Mouse (Mus musculus): ENCODE data around the gene Arid1b.

The Arid1b gene

DNA sequence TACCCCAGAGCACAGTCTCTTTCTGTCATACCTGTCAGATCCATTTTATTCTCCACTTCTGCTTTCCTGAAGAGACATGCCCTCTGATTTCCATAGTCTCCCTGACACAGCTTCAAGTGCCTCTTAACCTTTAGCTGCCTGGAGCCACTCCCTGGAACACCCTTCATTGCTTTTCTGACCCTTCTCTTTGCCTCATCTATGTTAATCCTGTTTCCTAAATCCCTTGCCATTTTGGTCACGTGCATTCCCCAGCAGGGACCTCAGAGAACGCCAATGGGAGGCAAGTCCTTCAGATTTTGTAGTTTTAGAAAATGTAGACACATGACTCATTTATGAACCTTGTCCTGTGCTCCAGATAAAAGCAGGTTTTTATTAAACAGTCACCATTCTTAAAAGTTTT lies 168.4 kb downstream of the Arid1b start:
- DNase-seq (ENCODE audit: low spot score), result no peak

DNA sequence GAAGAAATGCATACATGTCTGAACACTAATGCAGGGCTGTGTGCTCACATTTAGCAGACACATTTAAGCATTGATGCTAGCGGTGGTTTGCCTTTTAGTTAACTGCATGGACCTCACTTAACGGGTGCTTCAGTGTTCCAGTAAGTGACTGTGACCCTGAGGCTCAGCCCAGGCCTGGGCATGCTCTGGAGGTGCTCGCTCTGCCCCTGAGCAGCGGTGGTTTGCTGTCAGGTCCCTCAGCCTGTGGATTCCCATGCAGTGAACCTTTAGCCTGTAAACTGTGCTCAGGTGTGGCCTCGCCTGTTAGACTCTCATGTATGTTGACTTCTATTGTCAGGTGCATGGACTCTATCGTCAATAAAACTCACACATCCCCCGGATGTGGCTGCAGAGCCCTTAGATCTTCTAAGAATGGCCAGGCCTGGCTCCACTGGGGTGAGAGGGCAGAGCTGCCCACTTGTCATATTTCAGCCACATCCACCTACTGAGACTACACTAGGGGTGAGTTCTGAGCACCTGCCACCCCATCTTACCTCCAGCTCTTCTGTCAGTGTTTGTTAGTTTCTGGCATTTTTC lies 169.2 kb downstream of the Arid1b start:
- DNase-seq (ENCODE audit: low spot score), result no peak

DNA sequence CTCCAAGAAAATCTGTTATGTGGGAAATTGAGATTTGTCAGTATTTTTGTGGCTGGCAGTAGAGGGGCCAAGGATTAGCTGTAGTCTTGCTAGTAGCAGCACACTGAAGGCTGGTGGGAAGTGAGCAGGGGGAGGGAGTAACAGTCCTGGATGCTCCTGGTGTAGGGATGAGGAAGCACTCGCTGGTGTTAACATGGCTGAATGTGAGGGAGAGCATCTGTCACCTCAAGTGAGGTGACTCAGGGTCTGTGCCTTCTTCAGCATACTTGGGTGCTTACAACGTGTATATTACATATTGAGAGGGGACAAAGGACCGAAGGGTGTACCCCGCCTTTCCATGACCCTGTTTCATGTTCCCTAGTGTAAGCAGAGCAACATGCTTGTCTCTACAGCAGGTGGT lies 170.7 kb downstream of the Arid1b start:
- no peak for DNase-seq (ENCODE audit: low spot score)

DNA sequence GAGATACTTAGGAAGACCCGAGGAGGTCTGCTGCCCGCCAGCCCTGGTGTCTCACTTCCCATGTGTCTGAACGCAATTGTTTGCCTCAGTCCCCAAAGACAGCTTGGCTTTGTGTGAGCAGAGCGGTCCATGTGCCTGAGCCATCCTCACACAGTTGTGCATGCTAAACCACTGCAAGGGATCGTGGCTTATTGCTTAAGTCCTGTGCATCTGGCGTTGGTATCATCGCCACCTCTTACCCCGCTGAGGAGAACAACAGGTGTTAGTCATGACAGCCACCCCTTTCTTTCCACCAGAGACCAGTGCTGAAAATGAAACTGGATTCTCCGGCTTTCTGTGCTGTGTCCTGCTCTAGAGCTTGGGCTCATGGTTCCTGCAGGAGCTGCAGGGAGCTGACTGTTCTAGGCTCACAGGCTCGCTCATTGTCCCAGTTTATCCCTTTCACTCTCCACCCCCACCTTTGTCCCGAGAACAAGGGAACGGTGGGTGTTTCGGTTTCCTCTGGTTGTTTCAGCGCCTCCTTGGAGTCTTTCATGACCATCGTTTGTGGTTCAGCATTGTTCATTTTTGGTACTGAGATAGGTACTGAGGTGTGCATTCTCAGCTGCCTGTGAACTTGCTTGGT lies 171.2 kb downstream of the Arid1b start:
- no peak for DNase-seq (ENCODE audit: low spot score)

DNA sequence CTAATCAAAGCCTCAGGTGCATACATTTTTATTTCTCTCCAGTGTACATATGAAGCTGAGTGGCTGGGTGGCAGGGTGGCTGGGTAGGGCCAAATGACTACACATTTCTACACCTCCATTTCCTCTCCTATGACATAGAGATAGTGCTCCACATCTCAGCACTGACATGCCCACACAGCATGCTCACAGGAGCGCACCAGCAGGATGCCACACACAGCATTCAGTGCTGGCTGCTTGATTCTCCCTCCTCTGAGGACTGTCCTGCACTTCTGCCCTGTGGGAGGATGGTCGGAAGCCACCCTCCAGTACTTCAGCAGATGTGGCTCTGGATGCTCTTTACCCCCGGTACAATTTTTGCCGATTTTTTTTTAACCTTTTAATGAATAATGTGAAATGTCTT lies 172.0 kb downstream of the Arid1b start:
- no peak for DNase-seq (ENCODE audit: low spot score)

DNA sequence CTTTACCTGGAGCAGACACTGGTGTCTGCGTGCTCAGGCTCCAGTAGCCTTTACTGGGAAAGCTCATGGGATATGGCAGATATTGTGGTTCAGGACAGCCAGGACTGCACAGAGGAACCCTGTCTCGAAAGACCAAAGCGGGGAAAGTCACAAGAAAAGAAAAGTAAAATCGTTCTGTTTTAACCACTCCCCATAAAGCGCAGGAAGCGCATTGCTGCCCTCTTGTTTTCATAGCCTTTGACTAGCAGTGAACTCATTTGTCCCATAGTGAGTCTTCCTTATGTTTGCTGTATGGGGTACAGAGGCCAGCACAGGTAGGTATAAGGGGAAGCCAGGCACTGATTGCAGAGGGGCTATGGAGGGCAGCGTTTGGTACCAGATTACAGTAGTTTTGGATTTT lies 173.9 kb downstream of the Arid1b start:
- no peak for DNase-seq (ENCODE audit: low spot score)

DNA sequence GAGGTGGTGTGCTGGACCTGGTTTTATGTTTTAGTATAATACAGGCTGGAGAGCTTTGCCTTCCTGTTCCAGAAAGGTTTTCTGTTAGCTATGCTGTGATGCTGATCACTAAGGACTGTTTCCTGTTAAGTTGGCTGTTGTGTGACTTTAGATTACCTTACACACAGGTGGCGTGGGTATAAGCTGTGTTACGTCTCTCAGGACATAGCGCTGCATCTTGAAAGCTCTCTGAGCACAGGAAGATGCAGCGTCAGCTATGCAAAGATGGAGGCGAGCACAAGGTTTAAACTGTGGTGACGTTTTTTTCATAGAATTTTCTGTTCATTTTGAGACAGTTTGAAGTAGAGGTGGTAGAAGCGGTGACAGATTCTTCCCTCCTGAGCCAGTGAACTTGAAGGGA lies 174.5 kb downstream of the Arid1b start:
- no peak for DNase-seq (ENCODE audit: low spot score)

DNA sequence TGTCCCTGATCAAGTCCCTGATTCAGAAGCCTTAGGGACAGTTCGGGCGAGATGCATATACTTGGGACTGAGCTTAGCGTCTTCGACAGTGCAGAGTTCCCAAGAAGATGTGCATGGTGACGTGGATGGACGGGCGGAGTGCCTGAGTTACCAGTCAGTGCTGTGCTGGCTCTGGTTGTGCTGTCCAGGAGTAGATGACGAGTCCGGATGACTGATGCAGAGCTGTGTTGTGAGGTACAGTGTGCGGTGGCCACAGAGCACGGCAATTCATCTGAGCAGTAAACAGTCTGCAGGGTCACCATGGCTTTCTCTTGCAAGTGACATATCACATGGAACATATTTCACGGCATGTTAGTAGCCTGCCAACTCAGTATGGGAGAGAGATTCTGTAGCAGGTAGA lies 176.2 kb downstream of the Arid1b start:
- DNase-seq (ENCODE audit: low spot score), result no peak

DNA sequence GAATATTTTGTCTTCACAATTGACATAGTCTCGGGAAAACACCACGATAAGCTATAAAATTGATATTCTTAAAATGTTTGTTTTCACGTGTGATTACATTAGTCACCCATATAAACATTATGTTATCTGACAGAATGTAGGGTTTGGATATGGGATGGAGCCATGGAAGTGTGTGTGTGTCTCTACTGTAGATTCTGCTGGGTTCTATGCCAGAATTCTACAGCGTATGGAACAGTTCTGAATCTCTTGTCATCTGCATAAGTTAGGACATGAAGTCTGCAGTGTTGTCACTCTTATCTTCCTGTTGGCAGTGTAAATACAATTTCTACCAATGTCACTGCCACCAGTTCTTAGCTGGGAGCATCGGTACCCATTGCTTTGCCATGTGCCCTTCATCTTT lies 177.3 kb downstream of the Arid1b start:
- DNase-seq (ENCODE audit: low spot score), result no peak

DNA sequence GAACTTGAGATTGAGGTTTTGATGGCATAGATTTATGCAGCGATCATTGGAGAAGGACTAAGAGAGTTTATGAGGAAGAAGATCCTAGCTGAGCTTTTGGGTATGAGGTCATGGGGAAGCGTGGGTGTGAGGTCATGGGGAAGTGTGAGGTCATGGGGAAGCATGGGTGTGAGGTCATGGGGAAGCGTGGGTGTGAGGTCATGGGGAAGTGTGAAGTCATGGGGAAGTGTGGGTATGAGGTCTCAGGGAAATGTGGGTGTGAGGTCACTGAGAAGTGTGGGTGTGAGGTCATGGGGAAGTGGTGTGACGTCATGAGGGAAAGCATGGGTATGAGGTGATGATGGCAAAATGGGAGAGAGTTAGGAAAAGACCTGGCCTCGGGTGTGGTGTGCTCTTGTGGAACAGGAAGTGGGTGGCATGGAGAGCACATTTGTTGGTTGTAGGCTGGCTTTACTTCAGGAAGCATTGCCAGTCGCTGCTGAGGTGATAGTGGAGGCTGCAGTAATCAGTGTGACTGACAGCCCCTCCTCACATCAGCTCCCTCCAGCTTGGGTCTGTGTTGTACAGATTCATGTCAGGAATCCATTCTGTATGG lies 180.4 kb downstream of the Arid1b start:
- no peak for DNase-seq (ENCODE audit: low spot score)

DNA sequence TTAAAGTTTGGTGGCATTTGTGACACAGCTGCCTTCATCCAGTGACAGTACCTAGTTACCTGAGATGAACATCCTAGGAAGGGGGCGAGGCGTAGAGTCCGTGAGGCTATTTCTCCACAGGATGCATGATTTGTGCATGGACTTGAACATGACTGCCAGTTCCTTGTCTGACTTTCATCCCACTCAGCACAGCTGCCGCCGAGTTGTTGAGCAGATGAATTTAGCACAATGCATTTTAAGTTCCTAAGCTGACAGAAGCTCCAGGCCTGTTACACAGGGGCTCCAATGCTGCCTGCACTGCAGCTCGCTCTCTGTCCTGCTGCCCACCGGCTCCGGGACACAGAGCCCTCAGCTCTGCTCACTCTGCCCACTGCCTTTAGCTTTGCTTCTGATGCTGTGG lies 181.4 kb downstream of the Arid1b start:
- peak; percentile 60 for DNase-seq (ENCODE audit: low spot score)

DNA sequence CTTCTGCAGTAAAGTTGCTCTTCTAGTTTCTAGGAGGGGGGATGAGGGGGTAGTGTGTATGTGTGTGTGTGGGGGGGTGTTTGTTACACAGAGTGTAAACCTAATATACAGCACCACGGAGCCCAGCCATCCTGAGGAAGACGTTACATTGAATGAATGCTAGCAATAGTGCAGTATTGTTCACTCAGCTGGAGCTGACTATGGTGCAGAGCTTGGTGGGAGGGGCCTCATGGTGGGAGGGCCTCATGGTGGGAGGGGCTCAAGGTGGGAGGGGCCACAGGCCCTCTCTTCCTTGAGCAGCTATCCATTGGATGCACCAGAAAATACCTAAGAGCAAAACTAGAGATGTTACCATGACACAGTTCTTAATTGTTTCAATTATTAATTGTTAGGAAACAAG lies 182.2 kb downstream of the Arid1b start:
- no peak for DNase-seq (ENCODE audit: low spot score)

DNA sequence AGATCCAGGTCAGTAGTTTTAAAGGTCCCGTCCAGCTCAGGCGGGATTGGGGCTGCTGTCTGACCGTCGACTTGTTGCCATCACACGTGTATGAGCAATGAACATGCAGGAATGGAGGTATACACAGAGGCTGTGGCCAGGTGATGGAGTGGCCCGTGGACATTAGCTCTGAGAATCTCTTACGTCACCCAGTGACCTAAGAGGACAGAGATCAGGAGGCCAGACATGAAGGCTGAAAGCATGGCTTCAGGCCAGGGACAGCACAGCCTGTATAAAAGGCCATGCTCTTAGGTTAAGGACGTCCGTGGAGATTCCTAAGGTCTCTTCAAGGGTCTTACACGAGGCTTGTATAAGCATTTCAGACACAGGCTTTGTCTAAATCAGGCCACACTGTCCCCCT lies 184.4 kb downstream of the Arid1b start:
- DNase-seq (ENCODE audit: low spot score), result no peak

DNA sequence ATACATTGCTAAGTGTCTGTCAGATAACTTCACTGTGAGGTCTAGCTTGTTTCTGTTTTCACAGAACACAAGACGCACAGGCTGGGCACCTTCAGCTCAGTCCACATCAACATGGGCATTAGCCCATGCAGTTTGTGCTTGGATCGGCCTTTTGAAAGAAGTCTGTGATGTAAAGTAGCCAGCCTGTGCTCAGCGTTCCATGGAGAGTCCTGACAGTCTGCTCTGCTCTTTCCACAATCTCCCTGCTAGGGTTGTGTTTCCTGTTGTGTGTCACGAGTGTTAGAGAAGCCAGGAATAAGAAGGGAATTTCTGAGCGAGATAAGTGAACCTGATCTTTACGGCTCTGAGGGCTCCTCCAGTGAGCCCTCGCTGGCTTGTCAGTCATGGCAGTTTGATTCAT lies 184.9 kb downstream of the Arid1b start:
- no peak for DNase-seq (ENCODE audit: low spot score)

DNA sequence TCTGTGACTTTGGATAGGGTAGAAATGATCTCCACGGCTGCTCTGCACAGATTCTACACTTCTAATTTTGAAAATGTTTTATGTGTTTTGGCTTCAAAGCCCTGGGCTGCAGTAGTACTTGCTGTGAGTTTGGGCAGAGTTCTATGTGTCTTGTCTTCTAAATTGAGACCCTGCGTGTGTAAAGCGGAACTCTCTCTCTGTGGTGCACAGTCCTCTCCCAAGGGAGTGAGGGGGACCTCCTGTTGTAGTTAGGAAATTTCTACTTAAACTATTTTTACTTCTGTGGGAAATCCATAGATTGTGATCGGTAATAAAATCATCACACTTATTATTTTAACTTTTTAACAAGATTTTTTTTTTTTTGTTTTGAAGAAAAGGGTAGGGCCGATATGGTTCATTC lies 185.3 kb downstream of the Arid1b start:
- DNase-seq (ENCODE audit: low spot score), result no peak

DNA sequence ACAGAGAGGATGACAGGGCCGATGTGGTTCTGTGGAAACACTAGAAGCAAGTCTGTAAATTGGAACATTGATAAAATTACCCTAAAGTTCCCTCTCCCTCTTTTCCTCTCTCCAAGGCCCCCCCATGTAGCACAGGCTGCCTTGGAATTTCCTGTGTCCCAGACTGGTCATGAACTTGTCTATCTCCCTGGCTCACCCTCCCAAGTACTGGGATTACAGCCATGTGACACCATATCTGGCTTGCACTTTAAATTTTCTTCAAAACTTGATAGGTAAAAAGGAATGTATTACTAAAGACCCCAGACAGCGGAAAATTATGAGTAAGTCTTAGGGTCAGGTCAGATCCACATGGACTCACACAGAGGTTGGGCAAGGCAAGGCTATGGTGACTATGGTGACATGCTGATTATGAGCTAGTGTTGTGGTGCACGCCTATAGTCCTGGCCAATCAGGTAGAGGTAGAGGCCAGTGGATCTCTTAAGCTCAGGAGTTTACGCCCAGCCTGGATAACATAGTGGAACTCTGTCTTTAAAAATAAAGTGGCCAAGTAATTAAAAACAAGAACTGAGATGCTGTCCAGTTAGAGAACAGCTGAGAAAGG lies 185.9 kb downstream of the Arid1b start:
- DNase-seq (ENCODE audit: low spot score), result no peak

DNA sequence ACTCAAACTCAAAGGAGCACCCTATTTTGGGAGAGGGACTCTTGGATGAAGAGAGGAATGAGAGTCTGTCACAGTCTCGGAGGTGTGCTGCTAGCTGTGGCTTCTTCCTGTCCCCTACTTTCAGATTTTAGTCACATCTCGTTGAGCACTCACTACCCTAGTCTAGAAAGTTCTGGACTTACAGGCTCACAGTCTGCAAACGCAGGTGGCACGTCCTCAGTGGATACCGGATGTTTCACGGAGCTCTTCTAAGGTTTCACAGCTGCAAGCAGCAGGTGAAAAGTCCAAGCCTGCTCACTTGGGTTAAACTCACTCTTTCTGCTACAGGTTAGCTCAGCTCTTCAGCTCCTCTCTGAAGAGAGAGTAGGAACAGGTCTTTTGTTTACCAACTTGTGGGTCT lies 186.8 kb downstream of the Arid1b start:
- DNase-seq (ENCODE audit: low spot score), result no peak

DNA sequence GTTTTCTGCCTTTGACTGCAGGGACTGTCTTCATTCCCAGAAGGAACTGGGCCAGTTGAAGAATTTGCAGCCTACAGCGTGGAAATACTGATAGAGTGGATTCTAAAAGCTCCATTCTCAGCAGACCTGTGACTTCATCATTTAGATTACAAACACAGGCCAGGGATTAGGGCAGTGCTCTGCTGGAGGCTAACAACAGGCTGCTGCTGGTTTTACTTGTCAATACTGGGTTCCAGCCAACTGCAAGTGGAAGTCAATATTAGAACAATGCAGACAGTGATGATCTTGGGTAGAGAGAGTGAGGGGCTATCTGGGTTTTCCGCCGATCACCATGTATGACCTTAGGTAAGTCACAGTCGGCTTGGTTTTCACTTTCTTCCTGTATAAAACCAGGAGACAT lies 188.4 kb downstream of the Arid1b start:
- no peak for DNase-seq (ENCODE audit: low spot score)

DNA sequence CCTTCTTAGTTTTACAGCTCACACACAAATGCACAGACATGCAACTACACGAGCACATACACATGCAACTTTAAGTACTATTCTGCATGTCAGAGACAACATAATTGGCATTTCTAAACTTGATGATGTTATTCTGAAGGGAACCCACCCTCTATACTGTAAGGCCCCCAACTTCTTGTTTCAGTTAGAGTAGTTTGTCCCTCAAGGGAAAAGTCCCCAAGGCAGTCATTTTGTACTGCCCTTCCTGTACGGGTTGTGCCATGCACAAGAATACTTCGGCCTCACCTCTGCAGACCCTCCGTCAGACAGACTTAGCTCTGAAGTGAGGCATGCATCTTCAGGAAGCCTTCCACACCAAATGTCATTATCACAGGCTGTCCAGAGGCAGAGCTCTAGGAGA lies 191.4 kb downstream of the Arid1b start:
- DNase-seq (ENCODE audit: low spot score), result no peak

DNA sequence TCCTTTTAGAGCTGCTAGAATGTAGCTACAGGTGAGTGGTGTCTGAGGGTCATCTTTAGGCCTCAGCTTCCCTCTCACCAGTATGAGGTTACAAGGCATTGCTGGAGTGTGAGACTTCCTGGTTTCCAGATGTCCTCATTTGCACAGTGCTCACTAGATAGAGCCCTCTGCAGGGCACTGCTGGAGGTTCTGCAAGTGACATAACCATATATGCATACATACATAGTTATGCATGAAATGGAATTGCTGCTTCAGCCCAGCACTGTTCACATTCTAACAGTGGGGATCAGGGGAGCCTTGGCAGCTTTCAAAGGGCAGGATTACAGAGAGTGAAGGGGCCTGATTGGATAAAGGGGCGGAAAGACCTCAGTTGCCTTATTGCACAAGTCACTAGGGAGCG lies 193.4 kb downstream of the Arid1b start:
- DNase-seq (ENCODE audit: low spot score), result no peak

DNA sequence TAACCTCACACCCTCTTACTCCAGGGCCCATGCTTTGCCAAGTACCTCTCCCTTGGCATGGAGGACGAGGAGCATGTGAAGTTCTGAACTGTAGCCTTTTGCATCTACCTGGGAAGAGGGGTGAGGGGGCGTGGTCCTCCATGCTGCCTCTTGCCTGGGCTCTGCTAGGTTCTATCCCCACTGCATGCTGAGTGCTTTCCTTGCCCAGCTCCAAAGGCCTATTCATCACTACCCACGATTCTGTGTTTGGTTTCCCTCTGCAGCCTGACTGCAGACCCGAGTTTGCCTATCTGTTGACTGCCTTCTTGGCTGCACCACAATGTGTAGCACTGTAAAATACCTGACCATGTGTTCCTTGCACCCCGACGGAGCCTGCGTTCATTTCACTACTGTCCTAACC lies 194.3 kb downstream of the Arid1b start:
- DNase-seq (ENCODE audit: low spot score), result no peak

DNA sequence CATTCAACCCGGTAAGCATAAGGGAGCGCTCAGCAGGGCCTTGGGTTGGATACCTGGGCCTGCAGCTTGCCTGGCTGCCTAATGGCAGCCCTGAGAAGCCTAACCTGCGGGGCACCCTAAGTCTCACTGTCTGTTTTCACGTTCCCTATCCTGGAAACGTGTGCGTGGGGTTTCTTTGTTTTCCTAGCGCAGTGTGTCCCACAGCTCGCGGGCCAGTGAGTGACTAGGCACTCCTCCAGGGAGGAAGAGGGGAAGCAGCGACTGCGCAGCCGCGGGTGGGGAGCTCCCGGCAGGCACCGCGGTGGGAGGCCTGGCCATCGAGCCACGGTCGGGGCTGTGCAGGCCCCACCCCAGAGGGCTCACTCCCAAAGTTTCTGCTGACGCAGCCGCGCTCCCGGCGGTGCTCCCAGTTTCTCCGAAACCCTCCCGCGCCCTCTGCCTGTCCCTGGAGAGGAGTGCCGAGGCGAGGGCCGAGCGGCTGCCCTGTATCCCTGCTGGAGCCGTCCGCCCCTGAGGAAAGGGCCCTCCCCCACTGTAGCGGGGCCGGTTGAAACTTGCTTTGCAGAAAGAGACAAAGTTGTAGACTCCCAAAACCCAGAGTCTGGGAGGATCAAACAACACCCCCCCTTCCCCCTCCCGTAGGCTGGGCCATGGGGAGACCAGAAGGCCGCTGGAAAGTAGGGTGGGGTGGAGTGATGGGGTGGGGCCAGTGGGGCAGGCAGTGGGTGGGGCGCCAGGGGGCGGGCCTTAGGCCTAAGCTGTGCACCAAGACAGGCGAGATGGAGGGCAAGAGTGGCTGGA lies 195.6 kb downstream of the Arid1b start:
- peak; percentile 92 for DNase-seq (ENCODE audit: low spot score)

DNA sequence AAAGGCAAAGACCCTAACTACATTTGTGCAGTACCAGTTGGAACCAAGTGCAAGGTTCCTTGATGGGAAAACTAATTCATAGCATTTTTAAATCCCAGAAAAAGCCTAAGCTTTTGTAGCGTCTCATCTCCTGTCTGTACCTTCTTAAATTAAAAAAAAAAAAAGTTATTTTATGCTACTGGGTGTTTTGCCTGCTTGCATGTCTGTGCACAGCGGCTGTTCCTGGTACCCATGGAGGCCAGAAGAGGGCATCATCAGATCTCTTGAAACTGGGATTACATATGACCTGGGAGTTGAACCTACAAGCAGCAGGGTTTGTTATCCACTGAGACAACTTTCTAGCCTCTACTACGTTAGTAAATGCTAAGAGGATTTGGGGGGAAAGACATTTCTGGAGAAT lies 196.2 kb downstream of the Arid1b start:
- DNase-seq (ENCODE audit: low spot score), result no peak

Measured in layer of hippocampus, adult 11-12 months (tissue).